Mouse (Mus musculus): ENCODE data around the gene 2810021J22Rik. TPM values are rescaled to one million over a fixed set of nuclear protein-coding genes. Genes with fewer than 3 reads are reported as not detected.

2810021J22Rik gene
- total RNA-seq, 2 experiments from 2014 or later, result 0.74 to 1.2 TPM

GRCm38 (mm10) chr11:58914461-58915028 lies 47.5 kb downstream of the 2810021J22Rik start:
- no peak for DNase-seq
- intact Hi-C loops (cut with DNase I), result no loop called here

GRCm38 (mm10) chr11:58916879-58917744 lies 50.1 kb downstream of the 2810021J22Rik start:
- no peak for DNase-seq
- intact Hi-C loops (cut with DNase I), result no loop called here

GRCm38 (mm10) chr11:58917745-58918366 lies 50.8 kb downstream of the 2810021J22Rik start, which contains the start of gene Btnl10:
Gene Btnl10 (plus strand): TSS chr11:58917908.
- DNase-seq, result no peak
- intact Hi-C loops (cut with DNase I), result no loop called here

- intact Hi-C loops (cut with DNase I), result no loop called here
- DNase-seq, result no peak
Measured at GRCm38 (mm10) chr11:58918759-58919158, 51.7 kb downstream of the 2810021J22Rik start.

GRCm38 (mm10) chr11:58922420-58922819 lies 55.4 kb downstream of the 2810021J22Rik start:
- intact Hi-C loops (cut with DNase I), result no loop called here
- no peak for DNase-seq

- DNase-seq, result no peak
- intact Hi-C loops (cut with DNase I), result no loop called here
Measured at GRCm38 (mm10) chr11:58926651-58927050, 59.6 kb downstream of the 2810021J22Rik start.

- intact Hi-C loops (cut with DNase I), result no loop called here
- DNase-seq, result no peak
Measured at GRCm38 (mm10) chr11:58927053-58927452, 60.0 kb downstream of the 2810021J22Rik start.

- intact Hi-C loops (cut with DNase I), result no loop called here
- peak; percentile 30 to 34 for DNase-seq
Measured at GRCm38 (mm10) chr11:58927790-58928651, 61.0 kb downstream of the 2810021J22Rik start.

GRCm38 (mm10) chr11:58929055-58929454 lies 62.0 kb downstream of the 2810021J22Rik start:
- intact Hi-C loops (cut with DNase I), result no loop called here
- no peak for DNase-seq

GRCm38 (mm10) chr11:58929641-58930040 lies 62.6 kb downstream of the 2810021J22Rik start:
- intact Hi-C loops (cut with DNase I), result no loop called here
- no peak for DNase-seq

- no peak for DNase-seq
- intact Hi-C loops (cut with DNase I), result no loop called here
Measured at GRCm38 (mm10) chr11:58930254-58930653, 63.2 kb downstream of the 2810021J22Rik start.

- intact Hi-C loops (cut with DNase I), result no loop called here
- DNase-seq, result no peak
Measured at GRCm38 (mm10) chr11:58931576-58931975, 64.6 kb downstream of the 2810021J22Rik start.

Other genes with a start within 250 kb of the 2810021J22Rik start
- not detected for gene Olfr323, start 236.7 kb upstream of the 2810021J22Rik start, total RNA-seq (2021)
- gene Trim58, start 226.8 kb upstream of the 2810021J22Rik start, total RNA-seq (2021), result not detected
- not detected for gene Olfr322, start 208.4 kb upstream of the 2810021J22Rik start, total RNA-seq (2021)
- not detected for gene Olfr320, start 186.1 kb upstream of the 2810021J22Rik start, total RNA-seq (2021)
- not detected for gene Olfr319, start 168.1 kb upstream of the 2810021J22Rik start, total RNA-seq (2021)
- gene Olfr318, start 143.2 kb upstream of the 2810021J22Rik start, total RNA-seq (2021), result not detected
- gene Olfr317, start 128.0 kb upstream of the 2810021J22Rik start, total RNA-seq (2021), result not detected
- gene Olfr316, start 114.5 kb upstream of the 2810021J22Rik start, total RNA-seq (2021), result not detected
- not detected for gene Olfr315, start 94.0 kb upstream of the 2810021J22Rik start, total RNA-seq (2021)
- not detected for gene Olfr314, start 84.3 kb upstream of the 2810021J22Rik start, total RNA-seq (2021)
- not detected for gene Fam183b, start 65.3 kb upstream of the 2810021J22Rik start, total RNA-seq (2021)
- not detected for gene Olfr313, start 52.2 kb upstream of the 2810021J22Rik start, total RNA-seq (2021)
- not detected for gene Olfr312, start 38.0 kb upstream of the 2810021J22Rik start, total RNA-seq (2021)
- gene Olfr311, start 28.0 kb upstream of the 2810021J22Rik start, total RNA-seq (2021), result not detected
- gene Gm12258, start 20.1 kb upstream of the 2810021J22Rik start, total RNA-seq (2021), result 1 to 10 TPM in 1 of 2 experiments, under 1 TPM in 1; 0.69 to 1.1 TPM
- gene Zfp39, start 37.0 kb downstream of the 2810021J22Rik start, total RNA-seq (2021), result 1 to 10 TPM; 2.0 to 3.2 TPM
- gene Btnl10, start 50.7 kb downstream of the 2810021J22Rik start, total RNA-seq (2021), result not detected
- 10 to 100 TPM; 86.9 to 96.5 TPM for gene Rnf187, start 71.7 kb downstream of the 2810021J22Rik start, total RNA-seq (2021)
- gene Hist3h2ba, start 81.7 kb downstream of the 2810021J22Rik start, total RNA-seq (2021), result 1 to 10 TPM; 1.1 to 1.5 TPM
- 10 to 100 TPM in 1 of 2 experiments, 1 to 10 TPM in 1; 9.5 to 10.5 TPM for gene Hist3h2a, start 87.5 kb downstream of the 2810021J22Rik start, total RNA-seq (2021)
- gene Trim17, start 87.5 kb downstream of the 2810021J22Rik start, total RNA-seq (2021), result under 1 TPM; 0.13 to 0.17 TPM
- 1 to 10 TPM; 5.6 to 7.4 TPM for gene Trim11, start 110.9 kb downstream of the 2810021J22Rik start, total RNA-seq (2021)

Data from gastrocnemius, postnatal 36 days (tissue).